Mouse (Mus musculus) liver, embryonic 16.5 days (tissue): ENCODE results near the gene Stambpl1. TPM values are rescaled to one million over a fixed set of nuclear protein-coding genes. Genes with fewer than 3 reads are reported as not detected.

Experiments
- polyA plus RNA-seq: library from polyadenylated mRNA; unstranded; fragments of >200 nt; fragmentation: Nextera tagmentation; extraction: Ambion mirVana; gene quantifications from 2 replicates; pipeline ENCODE4 v1.2.1, GENCODE M21; 2015

Gene Stambpl1
- polyA plus RNA-seq, 1 experiment from 2014 or later, result 6.2 TPM

Other genes starting within 250 kb of the Stambpl1 start
- not detected in 2 replicates for gene Lipf, start 231.0 kb upstream of the Stambpl1 start, polyA plus RNA-seq
- gene Lipk, start 183.9 kb upstream of the Stambpl1 start, polyA plus RNA-seq, result not detected in 2 replicates
- gene Lipn, start 124.9 kb upstream of the Stambpl1 start, polyA plus RNA-seq, result not detected in 2 replicates
- gene Lipm, start 91.3 kb upstream of the Stambpl1 start, polyA plus RNA-seq, result not detected in 2 replicates
- 0.52 and 0.63 TPM in 2 replicates for gene Ankrd22, start 26.2 kb upstream of the Stambpl1 start, polyA plus RNA-seq
- gene Acta2, start 63.4 kb downstream of the Stambpl1 start, polyA plus RNA-seq, result 18.4 and 28.0 TPM in 2 replicates
- 6.7 and 6.9 TPM in 2 replicates for gene Fas, start 98.4 kb downstream of the Stambpl1 start, polyA plus RNA-seq